Mouse (Mus musculus) thymus, adult 2 months (tissue): ENCODE data around the gene Ppp3ca. TPM values are rescaled to one million over a fixed set of nuclear protein-coding genes. Genes with fewer than 3 reads are reported as not detected.

Experiments
- DNase-seq: peaks from one replicate; pipeline ENCODE4 v3.0.0; 2021
- H3K27ac ChIP-seq: fragments of 200-500 bp; 2 replicates; pipeline ENCODE4 v1.5.1; 2012; ENCODE audit warnings: low read length, control low read depth; ENCODE audit not compliant: control insufficient read depth, insufficient read depth
- H3K27me3 ChIP-seq: fragments of 200-500 bp; 2 replicates; pipeline ENCODE4 v1.6.1; 2012; ENCODE audit warnings: mild to moderate bottlenecking, low read length, moderate library complexity, mixed read lengths; ENCODE audit not compliant: control insufficient read depth, insufficient read depth
- H3K36me3 ChIP-seq: fragments of 200-500 bp; 2 replicates; pipeline ENCODE4 v1.6.1; 2012; ENCODE audit warnings: mild to moderate bottlenecking, low read length, moderate library complexity; ENCODE audit not compliant: control insufficient read depth, insufficient read depth
- H3K4me1 ChIP-seq: fragments of 200-500 bp; replicated peaks from 2 replicates; pipeline ENCODE4 v1.6.1; 2012; ENCODE audit warnings: low read length; ENCODE audit not compliant: control insufficient read depth, insufficient read depth
- H3K4me3 ChIP-seq: fragments of 200-500 bp; 2 replicates; pipeline ENCODE4 v1.5.1; 2012; ENCODE audit warnings: mild to moderate bottlenecking, low read length, control low read depth, moderate library complexity; ENCODE audit not compliant: control insufficient read depth, insufficient read depth
- CTCF ChIP-seq: fragments of 200-500 bp; IDR thresholded peaks from 2 replicates; pipeline ENCODE4 v1.5.1; 2012; ENCODE audit warnings: mild to moderate bottlenecking, control low read depth, low read length, moderate library complexity, borderline replicate concordance; ENCODE audit not compliant: control insufficient read depth, poor library complexity, insufficient read depth; ENCODE audit errors: extremely low read depth
- POLR2A ChIP-seq: fragments of 200-500 bp; IDR thresholded peaks from 2 replicates; pipeline ENCODE4 v1.6.1; 2012; ENCODE audit warnings: mild to moderate bottlenecking, low read length, control low read depth, moderate library complexity; ENCODE audit not compliant: control insufficient read depth, poor library complexity, insufficient read depth; ENCODE audit errors: extremely low read depth
- WGBS: fragments of 180-500 bp; shearing (Covaris S2); methylation state at CpG from one replicate; pipeline ENCODE4 v1.1.7; 2018; 5-methylcytosine and 5-hydroxymethylcytosine counted together
- polyA plus RNA-seq: library from polyadenylated mRNA; depleted of rRNA; stranded (reverse); fragments of >200 nt; gene quantifications from 2 replicates; pipeline ENCODE4 v1.2.3, GENCODE M21; 2012

The Ppp3ca gene
- polyA plus RNA-seq, 1 experiment, result 5.6 TPM

- H3K4me3 ChIP-seq, result no peak overlapping the region
- no peak for DNase-seq
- TF ChIP-seq CTCF (no peak), POLR2A (no peak)
- no peaks in the 10 kb centered on the region for H3K27me3 ChIP-seq
- 98% methylated on average over 6 of the region's 6 CpGs for WGBS
- H3K27ac ChIP-seq, result no peak overlapping the region
- no peaks in the 10 kb centered on the region for H3K36me3 ChIP-seq
- H3K4me1 ChIP-seq, result no peaks in the 10 kb centered on the region
Measured at GRCm38 (mm10) chr3:136731579-136731978, 61.7 kb downstream of the Ppp3ca start.

DNA sequence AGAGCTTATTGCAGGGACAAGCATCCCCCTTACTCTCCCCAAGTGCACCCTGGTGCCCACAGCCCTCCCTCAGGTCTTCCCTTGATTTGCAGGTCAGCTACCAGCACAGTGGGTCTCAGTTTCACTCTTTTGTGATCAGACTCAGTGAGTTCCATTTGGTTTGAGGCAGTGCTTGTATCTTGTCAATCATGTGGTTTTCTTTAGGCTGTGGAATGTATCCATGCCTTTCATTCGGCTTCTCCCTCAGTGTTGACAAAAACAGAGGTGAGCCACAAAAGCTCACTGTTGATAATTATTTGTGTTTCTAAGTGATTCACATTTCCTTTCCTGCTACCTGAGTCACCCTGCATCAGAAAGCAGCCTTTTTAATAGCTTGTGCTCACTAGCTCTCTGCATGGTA lies 66.1 kb downstream of the Ppp3ca start:
- H3K27ac ChIP-seq, result no peak overlapping the region
- TF ChIP-seq CTCF, result no peak
- TF ChIP-seq POLR2A, result no peak
- no peaks in the 10 kb centered on the region for H3K36me3 ChIP-seq
- no peak overlapping the region for H3K4me3 ChIP-seq
- no peaks in the 10 kb centered on the region for H3K27me3 ChIP-seq
- DNase-seq, result no peak
- H3K4me1 ChIP-seq, result no peaks in the 10 kb centered on the region
- 84% methylated on average over 1 of the region's 1 CpGs for WGBS

GRCm38 (mm10) chr3:136736773-136737298 lies 66.9 kb downstream of the Ppp3ca start:
- Histone ChIP-seq H3K4me1 (peaks cover 3% of the 10 kb centered on the region; the same call in 1 of the 2 replicates), H3K27ac (no peak overlapping the region), H3K36me3 (no peaks in the 10 kb centered on the region), H3K27me3 (no peaks in the 10 kb centered on the region), H3K4me3 (no peak overlapping the region)
- no peak for DNase-seq
- TF ChIP-seq POLR2A (no peak), CTCF (no peak)
- 90% methylated on average over 7 of the region's 7 CpGs for WGBS

DNA sequence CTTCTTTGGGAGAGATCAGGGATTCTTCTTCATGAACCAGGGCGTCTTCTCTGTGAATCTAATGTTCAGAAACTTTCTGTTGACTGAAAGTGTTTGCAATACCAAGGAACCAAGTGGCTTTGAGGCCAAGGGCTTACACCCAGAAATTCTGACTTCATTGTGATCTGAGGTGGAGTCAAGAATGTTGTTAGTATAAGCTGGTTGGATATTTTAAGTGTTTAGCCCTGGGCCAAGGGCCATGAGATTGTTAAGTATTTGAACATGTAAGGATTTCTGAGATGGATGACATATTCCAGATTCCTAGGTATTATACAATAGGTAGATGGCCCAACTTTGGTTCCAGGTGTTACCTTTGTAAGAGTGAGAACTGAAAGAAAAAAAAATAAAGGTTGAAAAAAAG lies 68.5 kb downstream of the Ppp3ca start:
- H3K4me1 ChIP-seq, result peaks cover 3% of the 10 kb centered on the region
- H3K27ac ChIP-seq, result no peak overlapping the region
- 95% methylated on average over 1 of the region's 1 CpGs for WGBS
- TF ChIP-seq CTCF (no peak), POLR2A (no peak)
- H3K4me3 ChIP-seq, result no peak overlapping the region
- no peaks in the 10 kb centered on the region for H3K36me3 ChIP-seq
- DNase-seq, result no peak
- H3K27me3 ChIP-seq, result no peaks in the 10 kb centered on the region

DNA sequence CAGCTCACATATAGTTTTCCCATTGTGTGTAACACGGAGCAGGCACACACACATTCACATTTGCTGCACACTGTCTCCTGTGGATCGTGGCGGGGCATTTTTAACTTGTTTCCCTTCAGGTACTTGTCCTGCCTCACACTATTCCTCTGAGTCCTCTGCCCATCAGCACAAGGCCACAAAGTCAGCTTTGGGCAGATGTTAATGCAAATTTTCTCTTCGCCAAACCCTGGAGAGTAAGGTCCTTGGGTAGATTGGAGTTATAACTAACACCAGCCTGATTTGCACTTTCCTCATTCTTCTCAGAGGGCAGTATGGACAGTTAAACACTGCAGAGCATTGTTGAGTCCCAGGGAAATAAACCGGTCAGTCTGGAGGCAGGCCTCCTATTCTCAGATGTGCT lies 69.0 kb downstream of the Ppp3ca start:
- TF ChIP-seq POLR2A (no peak), CTCF (no peak)
- 96% methylated on average over 5 of the region's 5 CpGs for WGBS
- H3K27ac ChIP-seq, result no peak overlapping the region

DNA sequence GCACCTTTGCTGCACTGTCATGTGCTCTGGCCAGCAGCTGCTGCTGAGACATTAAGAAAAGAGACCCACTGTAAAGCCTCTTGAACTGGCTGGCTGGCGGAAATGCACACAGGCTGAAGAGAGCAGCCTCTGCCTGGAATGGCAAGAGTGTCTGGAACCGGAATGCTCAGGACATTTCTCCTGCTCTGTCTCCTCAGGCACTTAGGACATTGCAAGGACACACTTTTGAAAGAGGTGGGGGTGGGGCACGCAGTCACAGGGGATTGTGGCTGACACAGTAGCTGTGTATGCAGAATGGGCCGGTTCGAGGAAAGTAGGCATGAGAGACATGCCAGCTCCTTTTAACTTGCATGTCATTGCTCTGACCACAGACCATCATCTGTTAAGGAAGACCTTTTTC lies 71.7 kb downstream of the Ppp3ca start:
- no peaks in the 10 kb centered on the region for H3K36me3 ChIP-seq
- DNase-seq, result no peak
- WGBS, result 77% methylated on average over 5 of the region's 5 CpGs
- no peaks in the 10 kb centered on the region for H3K27me3 ChIP-seq
- peaks cover 3% of the 10 kb centered on the region for H3K4me1 ChIP-seq
- H3K4me3 ChIP-seq, result no peak overlapping the region
- TF ChIP-seq POLR2A (no peak), CTCF (no peak)
- no peak overlapping the region for H3K27ac ChIP-seq

More for the DNA sequence above, 69.0 kb downstream of the Ppp3ca start:
- Histone ChIP-seq H3K4me1 (peaks cover 3% of the 10 kb centered on the region), H3K4me3 (no peak overlapping the region), H3K27me3 (no peaks in the 10 kb centered on the region), H3K36me3 (no peaks in the 10 kb centered on the region)
- DNase-seq, result no peak
